Mouse (Mus musculus) large intestine, adult 2 months (tissue): ENCODE data around the gene Hsd17b6. TPM values are rescaled to one million over a fixed set of nuclear protein-coding genes. Genes with fewer than 3 reads are reported as not detected.
A peak's percentile ranks its signal among the peaks of the same experiment; 100 is the strongest.
"Not testable (repeated sequence)": the region's sequence is repeated elsewhere in the genome, so short reads cannot be mapped to it uniquely, and the experiment has no call there.

Source experiments
- DNase-seq: peaks from one replicate; pipeline ENCODE4 v3.0.0-alpha.2; 2012; ENCODE audit warnings: low read depth, low spot score
- WGBS: fragments of 180-500 bp; shearing (Covaris S2); methylation state at CpG from one replicate; pipeline ENCODE4 v1.1.7; 2018; 5-methylcytosine and 5-hydroxymethylcytosine counted together
- polyA plus RNA-seq: library from polyadenylated mRNA; depleted of rRNA; stranded (reverse); fragments of >200 nt; gene quantifications from 2 replicates; pipeline ENCODE4 v1.2.3, GENCODE M21; 2012; rRNA removed

The Hsd17b6 gene
- polyA plus RNA-seq: 3.7 and 60.7 TPM in 2 replicates

DNA sequence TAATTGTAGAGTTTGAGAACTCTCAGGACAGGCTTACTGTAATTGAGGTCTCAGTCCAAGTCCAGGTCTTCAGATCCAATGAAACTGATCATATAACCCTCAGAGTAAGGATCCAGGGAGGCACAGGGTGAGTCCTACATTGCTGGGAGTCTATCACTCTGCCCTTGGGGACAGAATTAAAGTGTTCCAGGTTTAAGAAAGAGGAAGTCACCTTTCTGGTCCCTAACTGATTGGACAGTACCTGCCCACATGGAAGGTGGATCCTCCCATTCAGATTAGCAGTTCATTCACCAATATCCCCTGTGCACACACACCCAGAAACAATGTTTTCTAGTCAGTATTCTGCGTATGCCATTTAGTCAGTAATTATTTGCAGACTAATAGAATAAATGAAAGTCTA, at the start of gene Hsd17b6:
Hsd17b6 (minus strand) TSS at position 166 of the 400 bp plus-strand sequence.
- DNase-seq: no peak
- 89% methylated on average over 1 of the region's 1 CpGs for whole genome bisulfite sequencing

DNA sequence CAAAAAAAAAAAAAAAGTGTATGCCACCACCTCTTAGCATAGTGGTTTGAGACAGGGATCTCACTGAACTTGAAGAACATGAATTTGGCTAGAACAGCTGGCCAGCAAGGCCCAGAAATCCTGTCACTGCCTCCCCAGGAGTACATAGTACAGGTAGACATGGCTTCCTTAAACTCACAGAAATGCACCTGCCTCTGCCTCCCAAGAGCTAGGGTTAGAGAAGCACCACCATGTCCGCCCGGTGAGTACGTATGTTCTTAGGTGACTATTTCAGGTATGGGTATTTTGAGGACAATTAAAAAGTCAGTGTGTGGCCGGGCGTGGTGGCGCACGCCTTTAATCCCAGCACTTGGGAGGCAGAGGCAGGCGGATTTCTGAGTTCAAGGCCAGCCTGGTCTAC, 45.6 kb upstream of the Hsd17b6 start:
- DNase-seq: no peak

DNA sequence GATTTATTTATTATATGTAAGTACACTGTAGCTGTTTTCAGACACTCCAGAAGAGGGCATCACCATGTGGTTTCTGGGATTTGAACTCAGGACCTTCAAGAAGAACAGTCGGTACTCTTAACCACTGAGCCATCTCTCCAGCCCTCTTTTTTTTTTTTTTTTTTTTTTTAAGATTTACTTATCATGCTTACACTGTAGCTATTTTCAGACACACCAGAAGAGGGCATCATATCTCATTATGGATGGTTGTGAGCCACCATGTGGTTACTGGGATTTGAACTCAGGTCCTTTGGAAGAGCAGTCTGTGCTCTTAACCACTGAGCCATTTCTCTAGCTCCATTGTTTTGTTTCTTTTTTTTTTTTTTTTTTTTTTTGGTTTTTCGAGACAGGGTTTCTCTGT, 44.7 kb upstream of the Hsd17b6 start:
- WGBS: 94% methylated on average over 1 of the region's 2 CpGs
- not testable (repeated sequence) for DNase-seq

More for the DNA sequence above, 45.6 kb upstream of the Hsd17b6 start:
- 91% methylated on average over 8 of the region's 8 CpGs for WGBS

DNA sequence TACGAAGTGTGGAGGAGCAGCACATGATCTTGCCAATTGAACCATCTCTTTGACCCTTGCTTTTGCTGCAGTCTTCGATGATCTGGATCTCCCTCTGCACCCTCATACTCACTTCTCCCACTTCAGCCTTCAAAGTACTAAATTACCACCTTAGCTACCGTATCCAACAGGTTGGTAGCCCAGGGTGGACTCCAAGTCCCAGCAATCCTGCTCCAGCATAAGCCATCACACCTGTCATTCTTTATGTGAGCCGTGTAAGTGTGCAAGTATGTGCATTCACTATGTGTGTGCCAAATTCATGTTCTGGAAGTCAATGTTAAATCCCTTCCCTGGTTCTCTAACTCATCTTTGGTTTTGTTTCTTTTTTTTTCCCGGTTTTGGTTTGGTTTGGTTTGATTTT, 44.2 kb upstream of the Hsd17b6 start:
- WGBS: 96% methylated on average over 5 of the region's 5 CpGs
- DNase-seq: no peak

DNA sequence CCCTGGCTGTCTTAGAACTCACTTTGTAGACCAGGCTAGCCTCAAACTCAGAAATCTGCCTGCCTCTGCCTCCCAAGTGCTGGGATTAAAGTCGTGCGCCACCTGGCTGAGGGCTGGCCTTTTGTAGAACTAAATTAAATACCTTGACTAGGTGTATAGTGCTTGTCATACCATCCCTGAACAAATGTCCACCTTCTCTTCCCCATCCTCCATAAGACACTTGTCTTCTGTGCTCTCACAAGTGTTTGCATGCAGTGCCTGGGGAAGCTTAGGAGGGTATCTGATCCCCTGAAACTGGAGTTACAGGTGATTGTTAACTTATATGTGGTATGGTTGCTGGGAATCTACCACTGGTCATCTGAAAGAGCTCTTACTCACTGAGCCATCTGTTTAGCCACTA, 42.9 kb upstream of the Hsd17b6 start:
- WGBS: 92% methylated on average over 2 of the region's 2 CpGs

DNA sequence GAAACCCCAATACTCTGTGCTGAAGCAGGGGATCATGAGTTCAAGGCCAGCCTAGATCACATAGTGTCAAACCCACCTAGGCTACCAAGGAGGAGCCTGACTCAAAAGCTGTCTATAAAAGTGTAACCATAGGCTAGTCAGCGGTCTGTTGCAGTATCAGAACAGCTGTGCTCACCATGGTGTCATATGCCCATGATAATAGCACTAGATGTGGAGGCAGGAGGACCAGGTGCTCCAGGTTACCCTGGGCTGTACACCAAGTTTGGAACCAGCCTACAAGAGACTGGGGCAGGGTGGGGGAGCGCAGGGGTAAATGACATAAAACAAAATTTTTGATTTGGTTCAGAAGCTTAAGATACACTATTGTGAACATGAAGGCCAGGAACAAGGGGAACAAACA, 42.3 kb upstream of the Hsd17b6 start:
- 97% methylated on average over 2 of the region's 2 CpGs for WGBS
- DNase-seq: no peak

More for the DNA sequence above, 42.9 kb upstream of the Hsd17b6 start:
- no peak for DNase-seq

DNA sequence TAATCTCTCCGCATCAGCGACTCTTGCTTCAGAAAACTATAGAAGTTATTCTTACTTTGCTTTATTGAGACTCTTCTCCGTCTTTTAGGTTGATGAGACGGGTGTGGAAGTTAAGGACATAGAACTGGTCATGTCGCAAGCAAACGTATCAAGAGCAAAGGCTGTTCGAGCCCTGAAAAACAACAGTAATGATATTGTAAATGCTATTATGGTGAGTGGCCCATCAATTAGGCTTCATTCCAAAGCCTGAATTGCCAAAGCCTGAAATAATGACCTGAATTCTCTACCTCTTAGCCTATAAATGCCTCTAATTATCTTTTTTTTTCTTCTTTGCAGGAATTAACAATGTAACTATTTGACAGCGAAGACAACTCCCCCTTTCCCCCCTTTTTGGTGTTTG, 40.7 kb upstream of the Hsd17b6 start:
- 88% methylated on average over 8 of the region's 8 CpGs for WGBS
- DNase-seq: no peak

DNA sequence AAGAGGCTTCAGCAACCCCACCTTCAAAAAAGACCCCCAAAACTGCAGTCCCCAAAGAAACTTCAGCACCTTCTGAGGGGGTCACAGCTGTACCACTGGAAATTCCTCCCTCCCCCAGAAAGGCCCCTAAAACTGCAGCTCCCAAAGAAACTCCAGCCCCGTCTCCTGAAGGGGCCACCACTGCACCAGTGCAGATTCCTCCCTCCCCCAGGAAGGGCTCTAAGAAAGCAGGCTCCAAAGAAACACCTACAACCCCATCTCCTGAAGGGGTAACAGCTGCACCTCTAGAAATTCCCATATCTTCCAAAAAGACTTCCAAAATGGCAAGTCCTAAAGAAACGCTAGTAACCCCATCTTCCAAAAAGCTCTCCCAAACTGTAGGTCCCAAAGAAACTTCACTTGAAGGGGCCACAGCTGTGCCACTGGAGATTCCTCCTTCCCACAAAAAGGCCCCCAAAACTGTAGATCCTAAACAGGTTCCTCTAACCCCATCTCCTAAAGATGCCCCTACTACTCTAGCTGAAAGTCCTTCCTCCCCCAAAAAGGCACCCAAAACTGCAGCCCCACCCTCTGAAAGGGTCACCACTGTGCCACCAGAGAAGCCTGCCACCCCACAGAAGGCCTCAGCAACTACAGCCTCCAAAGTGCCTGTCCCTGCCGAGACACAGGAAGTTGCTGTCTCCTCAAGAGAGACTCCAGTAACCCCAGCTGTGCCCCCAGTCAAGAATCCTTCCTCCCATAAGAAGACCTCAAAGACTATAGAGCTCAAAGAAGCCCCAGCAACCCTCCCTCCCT, 35.8 kb upstream of the Hsd17b6 start:
- no peak for DNase-seq
- WGBS: 56% methylated on average over 3 of the region's 3 CpGs

DNA sequence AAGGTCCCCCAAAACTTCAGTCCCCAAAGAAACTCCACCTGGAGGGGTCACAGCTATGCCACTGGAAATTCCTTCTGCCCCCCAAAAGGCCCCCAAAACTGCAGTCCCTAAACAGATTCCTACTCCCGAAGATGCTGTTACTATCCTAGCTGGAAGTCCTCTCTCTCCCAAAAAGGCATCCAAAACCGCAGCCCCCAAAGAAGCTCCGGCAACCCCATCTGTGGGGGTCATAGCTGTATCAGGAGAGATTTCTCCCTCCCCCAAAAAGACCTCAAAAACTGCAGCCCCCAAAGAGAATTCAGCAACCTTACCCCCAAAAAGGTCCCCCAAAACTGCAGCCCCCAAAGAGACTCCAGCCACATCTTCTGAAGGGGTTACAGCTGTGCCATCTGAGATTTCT, 35.1 kb upstream of the Hsd17b6 start:
- 70% methylated on average over 3 of the region's 3 CpGs for WGBS
- no peak for DNase-seq

DNA sequence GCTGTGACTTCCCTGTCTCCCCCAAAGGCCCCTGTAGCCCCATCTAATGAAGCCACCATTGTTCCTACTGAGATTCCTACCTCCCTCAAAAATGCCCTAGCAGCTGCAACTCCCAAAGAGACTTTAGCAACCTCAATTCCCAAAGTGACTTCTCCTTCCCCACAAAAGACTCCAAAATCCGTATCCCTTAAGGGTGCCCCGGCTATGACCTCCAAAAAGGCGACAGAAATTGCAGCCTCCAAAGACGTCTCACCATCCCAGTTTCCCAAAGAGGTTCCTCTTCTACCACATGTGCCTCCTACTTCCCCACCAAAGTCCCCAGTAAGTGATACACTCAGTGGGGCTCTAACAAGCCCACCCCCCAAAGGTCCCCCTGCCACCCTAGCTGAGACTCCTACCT, 34.2 kb upstream of the Hsd17b6 start:
- no peak for DNase-seq
- 74% methylated on average over 4 of the region's 4 CpGs for WGBS

DNA sequence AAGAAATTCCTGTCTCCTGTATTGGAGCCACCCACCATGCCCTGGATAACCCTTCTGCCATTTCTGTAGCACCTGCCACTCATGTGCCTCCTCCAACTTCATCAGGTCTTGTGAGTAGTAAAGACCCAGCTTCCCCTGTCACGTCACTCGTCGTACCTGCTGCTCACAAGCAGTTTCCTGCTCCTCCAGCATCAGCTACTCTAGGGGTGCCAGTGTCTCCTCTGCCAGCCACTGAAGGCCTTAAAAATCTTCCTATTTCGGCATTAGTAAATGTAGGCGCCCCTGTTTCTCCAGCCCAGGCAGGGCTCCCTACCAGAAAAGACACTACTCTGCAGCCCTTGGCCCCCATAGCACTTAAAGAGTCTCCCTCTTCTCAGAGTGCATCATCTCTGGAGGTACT, 32.9 kb upstream of the Hsd17b6 start:
- DNase-seq: no peak
- 77% methylated on average over 5 of the region's 5 CpGs for WGBS

DNA sequence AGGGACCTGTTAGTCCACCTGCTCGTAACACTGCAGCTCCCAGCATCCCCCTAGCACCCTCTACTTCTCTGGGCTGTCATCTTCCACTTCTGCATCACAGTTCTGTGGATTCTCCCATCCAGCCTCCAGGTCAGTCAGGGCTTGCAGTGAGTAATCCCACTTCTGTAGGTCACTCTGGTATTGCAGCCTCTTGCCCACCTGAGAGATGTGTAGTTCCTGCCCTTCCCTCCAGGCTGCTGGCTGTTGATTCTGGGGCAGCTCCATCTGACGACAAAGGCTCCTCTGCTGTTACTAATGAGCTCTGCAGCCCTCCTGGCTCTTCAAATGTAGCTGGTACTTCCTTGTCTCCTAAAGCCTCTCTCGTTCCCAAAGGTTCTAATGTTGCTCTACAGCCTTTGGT, 32.4 kb upstream of the Hsd17b6 start:
- 65% methylated on average over 3 of the region's 3 CpGs for WGBS
- DNase-seq: no peak

DNA sequence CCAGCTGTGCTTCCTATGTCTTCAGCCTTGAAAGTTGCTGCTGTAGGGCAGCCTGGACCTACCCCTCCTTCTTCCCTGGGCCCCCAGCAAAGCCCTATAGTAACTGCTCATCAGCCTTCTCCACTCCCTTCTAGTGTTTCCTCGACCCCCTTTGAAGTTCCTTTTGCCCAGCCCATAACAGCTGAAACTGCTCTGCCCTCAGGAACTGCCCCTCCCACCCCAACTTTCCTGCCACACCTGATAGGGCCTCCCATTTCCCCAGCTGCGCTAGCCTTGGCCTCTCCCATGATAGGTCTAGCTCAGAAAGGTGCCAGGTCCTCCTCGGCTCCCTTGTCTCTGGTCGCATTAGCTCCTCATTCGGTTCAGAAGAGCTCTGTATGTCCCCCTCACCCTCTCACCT, 31.8 kb upstream of the Hsd17b6 start:
- 15% methylated on average over 5 of the region's 5 CpGs for WGBS
- DNase-seq: no peak

DNA sequence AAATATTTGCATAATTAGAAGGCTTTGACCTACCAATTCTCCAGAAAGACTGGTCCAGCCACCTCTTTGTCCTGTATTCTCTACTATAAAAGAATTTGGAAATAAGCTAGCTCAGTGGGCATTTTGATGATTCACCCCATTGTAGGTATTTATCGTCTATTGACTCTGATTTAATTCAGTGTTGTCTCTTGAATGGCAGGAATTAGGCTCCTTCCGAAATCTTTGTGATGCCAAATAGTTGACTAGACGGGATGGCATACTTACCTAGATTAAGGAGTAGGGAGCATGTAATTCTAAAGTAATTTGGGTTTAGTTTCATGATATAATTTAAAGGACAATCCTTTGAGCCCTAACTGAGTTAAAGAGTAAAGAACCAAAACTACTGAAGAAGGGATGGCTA, 30.5 kb upstream of the Hsd17b6 start:
- no peak for DNase-seq
- WGBS: 44% methylated on average over 3 of the region's 3 CpGs

DNA sequence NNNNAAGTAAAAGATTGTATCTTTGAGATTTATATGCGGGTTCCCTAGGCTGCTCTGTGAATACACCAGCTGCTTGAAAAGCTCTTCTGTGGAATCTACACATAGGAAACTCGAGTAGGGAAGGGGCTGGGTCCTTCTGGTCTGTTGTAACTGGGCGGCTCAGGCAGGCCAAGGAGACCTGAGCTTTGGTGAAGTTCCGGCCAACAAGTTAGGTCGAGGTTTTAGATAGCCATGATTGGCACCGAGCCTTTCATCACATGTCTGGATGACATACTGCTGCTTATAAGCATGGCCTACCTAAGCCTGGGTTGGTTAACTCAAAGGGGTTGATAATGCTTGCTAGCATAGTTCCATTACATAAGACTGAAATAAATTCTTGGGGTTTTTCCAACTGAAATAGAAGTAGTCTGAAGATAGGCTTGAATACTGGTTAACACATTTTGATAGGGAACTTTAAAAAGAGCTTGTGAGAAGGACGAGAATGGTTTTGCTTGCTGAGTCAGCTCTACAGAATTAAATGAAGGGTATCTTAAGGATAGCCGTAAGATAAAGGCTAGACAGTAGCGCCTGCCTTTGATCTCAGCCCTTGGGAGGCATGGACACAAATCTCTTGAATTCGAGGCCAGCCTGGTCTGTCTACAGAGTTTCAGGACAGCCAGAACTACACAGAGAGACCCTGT, 29.5 kb upstream of the Hsd17b6 start:
- WGBS: 1% methylated on average over 10 of the region's 10 CpGs

DNA sequence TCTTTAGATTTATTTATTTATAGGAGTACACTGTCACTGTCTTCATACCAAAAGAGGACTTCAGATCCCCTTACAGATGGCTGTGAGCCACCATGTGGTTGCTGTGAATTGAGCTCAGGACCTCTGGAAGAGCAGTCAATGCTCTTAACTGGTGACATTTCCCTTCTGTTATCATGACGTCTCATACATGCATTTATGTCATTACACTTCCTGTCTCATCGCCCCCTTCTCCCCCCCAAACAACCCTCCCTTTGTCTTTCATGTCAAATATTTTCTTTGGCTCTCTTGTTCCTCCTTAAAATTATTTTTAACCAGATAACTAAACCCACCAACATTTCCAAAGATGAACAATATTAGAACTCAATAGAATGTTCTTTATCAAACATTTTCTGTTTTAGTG, 23.4 kb upstream of the Hsd17b6 start:
- DNase-seq: no peak
- 62% methylated on average over 2 of the region's 2 CpGs for WGBS

More for the DNA sequence above, 29.5 kb upstream of the Hsd17b6 start:
- no peak for DNase-seq

DNA sequence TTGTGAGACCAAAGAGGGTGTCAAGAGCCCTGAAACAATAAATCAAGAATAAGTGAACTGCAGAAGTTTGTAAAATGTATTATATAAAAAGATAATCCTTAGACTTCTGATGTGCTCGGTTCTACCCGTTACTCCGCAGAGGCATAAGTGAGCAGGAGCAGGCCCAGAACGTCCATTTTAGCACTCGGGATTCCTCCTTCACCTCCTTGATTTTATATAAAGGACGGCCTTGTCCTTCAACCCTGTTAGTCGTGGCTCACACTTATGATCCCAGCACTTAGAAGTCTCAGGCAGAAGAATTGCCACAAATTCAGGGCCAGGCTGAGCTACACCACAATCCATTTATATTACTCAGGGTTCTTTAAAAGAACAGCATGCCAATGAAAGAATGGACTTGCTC, 22.5 kb upstream of the Hsd17b6 start:
- 91% methylated on average over 7 of the region's 7 CpGs for whole genome bisulfite sequencing
- DNase-seq: no peak

DNA sequence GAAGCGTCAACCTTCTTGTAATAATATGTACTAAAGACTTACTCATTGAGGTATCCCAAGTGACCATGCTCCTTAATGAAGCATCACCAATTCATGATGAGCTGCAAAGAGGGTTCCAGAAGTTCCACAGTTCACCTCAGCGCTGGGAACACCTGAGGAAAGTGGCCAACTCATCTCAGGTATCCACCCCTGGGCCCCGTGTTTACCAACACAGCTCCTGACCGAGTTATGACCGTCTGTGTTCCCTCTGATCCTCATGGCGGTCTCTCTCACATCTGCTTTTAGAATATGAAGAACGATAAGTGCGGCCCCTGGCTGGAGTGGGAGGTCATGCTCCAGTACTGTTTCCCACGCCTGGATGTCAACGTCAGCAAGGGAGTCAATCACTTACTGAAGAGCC, 16.1 kb upstream of the Hsd17b6 start:
- WGBS: 94% methylated on average over 10 of the region's 10 CpGs
- no peak for DNase-seq

DNA sequence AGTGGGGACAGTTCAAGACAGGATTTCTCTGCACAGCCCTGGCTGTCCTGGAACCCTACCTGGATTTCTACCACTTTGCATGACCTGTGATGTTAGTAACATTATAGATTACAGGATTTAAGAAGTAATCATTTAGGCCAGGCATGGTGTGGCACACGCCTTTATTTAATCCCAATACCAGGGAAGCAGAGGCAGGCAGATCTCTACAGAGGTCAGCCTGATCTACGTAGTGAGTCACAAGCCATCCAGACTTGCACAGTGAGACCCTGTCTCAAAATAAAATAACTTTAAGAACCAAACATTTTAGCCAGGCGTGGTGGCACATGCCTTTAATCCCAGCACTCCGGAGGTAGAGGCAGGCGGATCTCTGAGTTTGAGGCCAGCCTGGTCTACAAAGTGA, 14.8 kb upstream of the Hsd17b6 start:
- 99% methylated on average over 5 of the region's 5 CpGs for WGBS
- no peak for DNase-seq

DNA sequence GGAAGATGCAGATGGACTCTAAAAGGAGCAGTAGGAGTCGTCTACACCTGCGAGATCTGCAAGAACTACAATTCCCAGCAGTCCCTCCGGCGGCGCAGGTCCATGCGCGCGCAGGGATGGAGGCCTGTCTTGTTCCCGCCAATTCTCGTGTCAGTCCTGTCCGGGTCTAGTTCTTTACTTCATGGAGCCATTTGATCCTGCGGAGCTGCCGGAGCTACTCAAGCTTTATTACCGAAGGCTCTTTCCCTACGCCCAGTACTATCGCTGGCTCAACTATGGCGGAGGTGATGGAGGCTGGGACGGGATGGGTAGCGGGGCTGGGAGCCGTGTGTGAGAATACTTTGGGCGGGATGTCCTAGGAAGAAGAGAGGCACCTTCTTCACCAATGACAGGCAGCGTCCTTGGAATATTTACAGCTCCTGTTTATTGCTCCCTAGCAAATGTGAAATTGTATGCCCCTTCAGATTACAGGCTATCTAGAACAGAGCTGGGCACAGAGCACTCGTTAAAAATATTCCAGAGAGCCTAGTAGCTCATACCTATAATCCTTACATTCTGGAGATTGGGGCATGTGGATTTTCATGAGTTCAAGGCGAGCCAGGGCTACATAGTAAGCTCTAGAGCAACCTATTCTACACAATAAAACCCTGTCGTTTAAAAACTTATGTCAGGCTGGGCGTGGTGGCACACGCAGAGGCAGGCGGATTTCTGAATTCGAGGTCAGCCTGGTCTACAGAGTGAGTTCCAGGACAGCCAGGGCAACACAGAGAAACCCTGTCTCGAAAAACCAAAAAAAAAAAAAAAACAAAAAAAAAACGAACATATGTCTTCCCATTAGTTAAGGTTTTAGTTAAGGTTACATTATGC, 7.9 kb upstream of the Hsd17b6 start, which contains the start of gene Prim1:
Prim1 (plus strand) TSS at position 101 of the 867 bp plus-strand sequence.
- 2% methylated on average over 31 of the region's 31 CpGs for WGBS
- DNase-seq: peak; percentile 81
